Mouse (Mus musculus): ENCODE measurements around the gene Nek2. TPM values are rescaled to one million over a fixed set of nuclear protein-coding genes. Genes with fewer than 3 reads are reported as not detected.

Nek2 gene
- total RNA-seq, 2 experiments from 2014 or later, result 0.45 to 1.3 TPM

GRCm38 (mm10) chr1:191855136-191855878 is 34.1 kb downstream of the Nek2 start:
- peak; percentile 44 to 66 for DNase-seq (ENCODE audit: low spot score in 2 of 2)

GRCm38 (mm10) chr1:191856886-191857651 is 35.8 kb downstream of the Nek2 start:
- no peak for DNase-seq (ENCODE audit: low spot score in 2 of 2)

GRCm38 (mm10) chr1:191858136-191858535 is 36.9 kb downstream of the Nek2 start:
- DNase-seq (ENCODE audit: low spot score in 2 of 2), result no peak

GRCm38 (mm10) chr1:191859847-191860246 is 38.6 kb downstream of the Nek2 start:
- no peak for DNase-seq (ENCODE audit: low spot score in 2 of 2)

DNA sequence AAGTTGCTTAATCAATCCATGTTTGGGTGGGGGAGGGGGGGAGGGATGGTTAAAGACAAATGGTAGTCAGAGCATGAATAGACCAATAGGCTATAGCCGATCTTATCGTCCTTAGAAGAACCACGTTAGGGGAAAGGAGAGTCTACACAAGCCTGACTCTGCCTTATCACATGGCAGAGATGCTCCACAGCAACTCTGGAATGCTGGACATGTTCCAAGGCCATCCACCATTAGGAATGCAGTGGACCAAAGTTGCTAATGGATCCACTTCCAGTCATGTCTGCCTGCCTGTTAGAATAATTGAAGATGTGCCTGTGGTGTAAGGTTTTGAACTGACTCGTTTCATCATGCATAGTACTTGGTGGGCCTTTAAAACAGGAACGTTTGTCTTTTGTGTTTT is 40.0 kb downstream of the Nek2 start:
- no peak for DNase-seq (ENCODE audit: low spot score in 2 of 2)

GRCm38 (mm10) chr1:191863833-191864550 is 42.7 kb downstream of the Nek2 start:
- no peak for DNase-seq (ENCODE audit: low spot score in 2 of 2)

DNA sequence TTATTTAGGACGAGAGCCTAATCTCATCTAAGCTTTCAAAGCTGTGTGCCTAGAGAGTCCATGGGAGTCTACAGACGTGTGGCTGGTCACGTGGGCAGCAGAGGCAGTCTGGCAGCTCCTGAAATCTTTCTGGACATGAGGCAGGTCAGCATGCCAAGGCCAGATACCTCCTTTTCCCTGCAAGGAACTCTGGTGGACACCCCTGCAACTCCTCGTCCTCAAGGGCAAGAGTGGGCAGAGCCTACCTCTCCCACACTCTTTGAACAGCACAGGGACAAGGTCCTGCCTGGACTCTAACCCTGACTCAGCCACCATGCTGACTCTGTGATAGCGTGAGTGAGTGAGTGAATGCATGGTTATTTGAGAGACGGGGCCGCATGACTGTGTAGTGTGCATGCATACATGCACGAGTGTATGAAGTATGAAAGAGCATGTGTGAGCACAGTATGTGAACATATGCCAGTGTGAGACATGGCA is 43.3 kb downstream of the Nek2 start:
- DNase-seq (ENCODE audit: low spot score in 2 of 2), result no peak

GRCm38 (mm10) chr1:191872076-191872710 is 50.9 kb downstream of the Nek2 start:
- no peak for DNase-seq (ENCODE audit: low spot score in 2 of 2)

DNA sequence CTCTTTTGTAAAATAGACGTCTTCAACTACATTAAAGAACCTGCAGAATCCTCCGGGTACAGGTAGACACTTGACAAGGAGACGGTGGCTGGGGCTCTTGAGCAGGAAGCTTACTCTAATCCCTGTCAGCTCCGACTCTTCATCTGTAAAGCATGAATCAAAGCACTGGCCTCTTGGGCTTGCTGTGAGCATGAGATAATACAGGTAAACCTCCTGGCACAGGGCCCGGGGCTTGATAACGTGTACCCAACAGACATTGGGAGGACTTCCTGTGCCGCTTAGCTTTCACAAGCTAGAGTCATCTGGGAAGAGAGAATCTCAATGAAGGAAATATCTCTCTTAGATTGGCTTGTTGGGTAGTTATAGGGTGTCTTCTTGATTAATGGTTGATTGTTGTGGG is 53.8 kb downstream of the Nek2 start:
- DNase-seq (ENCODE audit: low spot score in 2 of 2), result no peak

DNA sequence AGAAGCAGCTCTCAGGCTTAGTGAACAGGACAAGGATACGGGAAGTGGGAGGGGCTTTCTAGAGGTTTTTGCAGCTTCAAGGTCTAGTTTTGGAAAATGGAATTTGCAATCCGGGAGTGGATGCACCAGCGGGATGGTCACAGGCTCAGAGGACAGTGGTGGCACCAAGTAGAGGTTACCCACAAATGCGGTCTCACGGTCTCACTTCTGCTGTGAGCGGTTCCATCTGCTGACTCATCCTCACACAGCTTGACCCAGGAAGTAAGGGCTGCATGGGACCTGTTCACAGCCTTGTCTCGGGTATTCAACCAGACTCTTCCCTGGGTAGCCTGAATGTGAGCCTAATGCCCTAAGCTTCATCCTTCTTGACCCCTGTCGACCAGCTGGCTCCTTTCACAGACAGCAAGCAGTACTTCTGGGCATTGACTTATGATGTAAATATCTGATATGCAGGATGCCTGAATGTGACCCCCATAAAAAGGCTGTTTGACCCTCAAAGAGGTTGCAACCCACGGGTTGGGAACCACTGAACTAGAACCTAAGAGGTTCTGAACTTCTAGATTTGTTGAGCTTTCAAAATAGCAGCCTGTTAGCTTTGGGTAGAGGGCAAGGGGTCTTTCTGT is 54.5 kb downstream of the Nek2 start:
- no peak for DNase-seq (ENCODE audit: low spot score in 2 of 2)

DNA sequence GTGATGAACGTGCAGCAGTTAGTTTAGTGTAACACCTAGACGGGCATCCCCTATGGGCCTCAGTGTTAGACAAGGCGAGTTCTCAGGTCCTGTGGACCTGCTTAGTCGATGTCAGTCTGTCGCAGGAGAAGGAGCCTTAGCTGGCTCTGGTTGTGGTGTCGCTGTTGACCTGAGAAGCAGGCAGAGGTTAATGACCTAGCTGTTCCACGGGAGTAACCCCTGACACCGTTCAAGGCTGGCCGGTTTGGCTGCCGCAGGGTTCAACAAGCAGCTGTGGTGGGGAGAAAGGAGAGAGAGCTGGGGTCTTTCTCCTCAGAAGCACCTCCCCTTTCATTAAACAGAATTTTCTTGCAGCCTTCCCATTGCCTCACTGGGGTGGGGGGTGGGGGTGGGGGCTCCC is 56.4 kb downstream of the Nek2 start:
- DNase-seq (ENCODE audit: low spot score in 2 of 2), result no peak

DNA sequence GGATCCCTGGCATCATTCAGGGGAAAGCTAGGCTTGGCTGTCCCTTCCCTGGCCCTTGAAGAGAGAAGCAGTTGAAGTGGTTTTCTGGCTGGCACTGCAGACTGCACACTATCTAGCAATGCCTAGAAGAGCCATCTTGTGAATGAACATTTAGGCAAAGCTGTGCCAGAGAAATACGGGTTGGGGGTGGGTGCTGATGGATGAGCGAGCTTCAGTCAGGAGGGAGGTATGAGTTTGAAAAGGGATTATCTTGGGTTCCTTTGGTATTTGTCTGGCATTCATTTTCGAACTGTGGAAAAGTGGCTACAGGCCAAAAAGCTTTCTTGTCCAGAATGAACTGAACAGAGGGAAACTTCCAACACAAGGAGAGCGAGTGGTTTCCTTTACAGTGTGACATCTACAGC is 57.3 kb downstream of the Nek2 start:
- DNase-seq (ENCODE audit: low spot score in 2 of 2), result no peak

- no peak for DNase-seq (ENCODE audit: low spot score in 2 of 2)
Observed at GRCm38 (mm10) chr1:191880247-191880646, 59.0 kb downstream of the Nek2 start.

DNA sequence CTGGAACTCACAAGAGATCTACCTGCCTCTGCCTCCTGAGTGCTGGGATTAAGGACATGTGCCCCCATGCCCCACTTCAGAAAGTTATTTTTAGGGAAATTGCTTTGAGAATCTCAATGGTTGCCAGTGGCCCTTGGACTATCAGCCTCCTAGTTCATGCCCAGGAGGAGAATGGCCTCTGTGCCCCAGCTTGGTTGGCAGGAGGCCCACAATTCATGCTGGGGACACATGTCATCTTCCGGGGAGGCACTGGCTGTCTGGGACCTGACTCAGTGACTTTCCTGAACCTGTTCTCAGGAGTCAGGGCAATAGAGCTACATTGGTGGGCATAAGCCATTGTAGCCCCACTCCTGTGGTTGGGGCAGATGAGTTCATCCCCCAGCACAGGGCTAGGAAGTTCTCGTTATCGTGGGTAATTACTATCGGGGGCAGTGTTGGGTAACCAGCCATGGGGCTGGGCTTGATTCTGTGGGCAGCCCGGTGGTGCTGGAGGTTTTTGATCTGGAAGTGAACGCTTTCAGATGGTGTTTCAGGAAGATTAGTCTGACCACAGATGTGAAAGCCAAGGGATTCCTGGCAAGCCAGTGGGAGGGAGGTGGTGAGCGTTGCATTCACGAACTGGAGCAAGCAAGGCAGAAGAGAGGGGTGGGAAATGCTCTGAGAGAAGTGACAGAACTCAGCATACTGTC is 59.8 kb downstream of the Nek2 start:
- no peak for DNase-seq (ENCODE audit: low spot score in 2 of 2)

DNA sequence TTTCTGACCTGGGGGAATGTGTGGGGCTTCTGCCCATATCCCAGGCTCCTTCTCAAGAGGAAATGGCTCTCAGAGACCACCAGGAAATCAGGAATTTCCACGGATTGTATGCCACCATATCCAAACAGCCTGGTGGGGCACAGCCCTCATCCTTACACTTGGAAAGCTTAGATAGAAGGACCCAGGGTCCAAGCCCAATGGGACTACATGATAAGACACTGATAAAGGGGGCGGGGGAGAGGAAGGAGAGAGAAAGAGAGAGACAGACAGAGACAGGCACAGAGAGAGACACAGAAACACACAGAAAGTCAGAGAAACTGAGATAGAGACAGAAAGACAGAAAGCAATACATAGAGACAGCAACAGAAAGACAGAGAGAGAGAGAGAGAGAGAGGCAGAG is 60.4 kb downstream of the Nek2 start:
- no peak for DNase-seq (ENCODE audit: low spot score in 2 of 2)

Other genes starting within 250 kb of the Nek2 start
- 1 to 10 TPM in 1 of 2 experiments, under 1 TPM in 1; 0.66 to 1.5 TPM for gene Dtl, start 245.9 kb upstream of the Nek2 start, total RNA-seq (2021)
- 10 to 100 TPM; 17.9 to 19.8 TPM for gene Ints7, start 245.8 kb upstream of the Nek2 start, total RNA-seq (2021)
- 10 to 100 TPM; 70.2 to 94.7 TPM for gene Lpgat1, start 103.6 kb upstream of the Nek2 start, total RNA-seq (2021)
- gene Slc30a1, start 85.3 kb downstream of the Nek2 start, total RNA-seq (2021), result 10 to 100 TPM; 15.9 to 19.1 TPM
- gene Rd3, start 155.9 kb downstream of the Nek2 start, total RNA-seq (2021), result under 1 TPM in 1 of 2 experiments, not detected in 1; 0.17 TPM

All from adrenal gland, adult 18-20 months (tissue).